Mouse (Mus musculus) liver, postnatal 0 days (tissue): ENCODE measurements around the gene Ndufaf3.

Experiments
- CTCF ChIP-seq: sonication (generic); IDR thresholded peaks from 2 replicates; pipeline ENCODE4 v1.5.1; 2016; ENCODE audit warnings: antibody characterized with exemption, low read depth
- EP300 ChIP-seq: IDR thresholded peaks from 2 replicates; pipeline ENCODE4 v1.6.1; 2016; ENCODE audit warnings: antibody characterized with exemption, low read depth, mild to moderate bottlenecking

- TF ChIP-seq CTCF (no peak), EP300 (no peak)
These were observed 24.2 kb upstream of the Ndufaf3 start for GRCm38 (mm10) chr9:108591462-108591861.
